Mouse (Mus musculus): Measurements from ENCODE around the gene Per2. TPM values are rescaled to one million over a fixed set of nuclear protein-coding genes. Genes with fewer than 3 reads are reported as not detected.

Gene Per2
- 3.6 and 3.8 TPM in 2 replicates for polyA plus RNA-seq (2016; fragmentation: Nextera tagmentation; extraction: Ambion mirVana)

GRCm38 (mm10) chr1:91459059-91459809, at the start of gene Per2:
TSS of gene Per2 (minus strand) at chr1:91459324.
- H3K9ac ChIP-seq: peak within 1 kb of the TSS; percentile 63
- peak within 1 kb of the TSS; percentile 71 for H3K4me2 ChIP-seq (replicated peaks)
- under 1% methylated on average over 89 of the region's 91 CpGs for WGBS
- H3K27ac ChIP-seq: peak within 1 kb of the TSS; percentile 71
- H3K4me3 ChIP-seq: peak within 1 kb of the TSS; percentile 69
- peaks cover 13% of the 10 kb centered on the region; the same call in 1 of the 2 replicates for H3K27me3 ChIP-seq
- H3K36me3 ChIP-seq: no peaks in the 10 kb centered on the region
- H3K9me3 ChIP-seq (replicated peaks): no peaks in the 10 kb centered on the region
- peak; percentile 98 for ATAC-seq (ENCODE audit: low FRiP score)
- peaks cover 42% of the 10 kb centered on the region for H3K4me1 ChIP-seq

GRCm38 (mm10) chr1:91504615-91505014, 45.5 kb upstream of the Per2 start:
- Histone ChIP-seq H3K9me3 (replicated peaks) (no peaks in the 10 kb centered on the region), H3K36me3 (peaks cover 65% of the 10 kb centered on the region), H3K4me2 (replicated peaks) (no peak overlapping the region), H3K27ac (no peak overlapping the region), H3K4me1 (no peaks in the 10 kb centered on the region), H3K4me3 (no peak overlapping the region), H3K27me3 (no peaks in the 10 kb centered on the region), H3K9ac (no peak overlapping the region)
- WGBS: 76% methylated on average over 3 of the region's 3 CpGs
- no peak for ATAC-seq (ENCODE audit: low FRiP score)

- H3K36me3 ChIP-seq: peaks cover 27% of the 10 kb centered on the region
Observed at GRCm38 (mm10) chr1:91498579-91498978, 39.5 kb upstream of the Per2 start.

GRCm38 (mm10) chr1:91495321-91495720, 36.2 kb upstream of the Per2 start:
- Histone ChIP-seq H3K4me2 (replicated peaks) (peak overlapping the region; percentile 86), H3K9ac (peak overlapping the region; percentile 93), H3K4me1 (peaks cover 16% of the 10 kb centered on the region), H3K27me3 (no peaks in the 10 kb centered on the region), H3K9me3 (replicated peaks) (no peaks in the 10 kb centered on the region), H3K4me3 (peak overlapping the region; percentile 90), H3K27ac (no peak overlapping the region), H3K36me3 (peaks cover 11% of the 10 kb centered on the region; the same call in 1 of the 2 replicates)
- WGBS: 49% methylated on average over 5 of the region's 5 CpGs
- ATAC-seq (ENCODE audit: low FRiP score): no peak

More at GRCm38 (mm10) chr1:91498579-91498978, 39.5 kb upstream of the Per2 start:
- Histone ChIP-seq H3K9me3 (replicated peaks) (no peaks in the 10 kb centered on the region), H3K4me2 (replicated peaks) (no peak overlapping the region), H3K9ac (no peak overlapping the region), H3K27ac (no peak overlapping the region), H3K4me1 (peaks cover 16% of the 10 kb centered on the region), H3K4me3 (no peak overlapping the region), H3K27me3 (no peaks in the 10 kb centered on the region)
- WGBS: 94% methylated on average over 6 of the region's 6 CpGs
- ATAC-seq (ENCODE audit: low FRiP score): no peak

- under 1% methylated on average over 77 of the region's 79 CpGs for WGBS
- peak within 1 kb of the TSS; percentile 93 for H3K9ac ChIP-seq
- H3K36me3 ChIP-seq: peaks cover 4% of the 10 kb centered on the region; the same call in 1 of the 2 replicates
- H3K27ac ChIP-seq: no peak within 1 kb of the TSS
- H3K4me2 ChIP-seq (replicated peaks): peak within 1 kb of the TSS; percentile 86
- peaks cover 16% of the 10 kb centered on the region for H3K4me1 ChIP-seq
- peak; percentile 98 for ATAC-seq (ENCODE audit: low FRiP score)
- H3K27me3 ChIP-seq: no peaks in the 10 kb centered on the region
- H3K4me3 ChIP-seq: peak within 1 kb of the TSS; percentile 90
- H3K9me3 ChIP-seq (replicated peaks): no peaks in the 10 kb centered on the region
Observed at GRCm38 (mm10) chr1:91494457-91495140, 35.5 kb upstream of the Per2 start, which contains the start of gene Traf3ip1. TSS of gene Traf3ip1 (plus strand) at chr1:91494647.

GRCm38 (mm10) chr1:91493938-91494337, 34.8 kb upstream of the Per2 start:
- no peaks in the 10 kb centered on the region for H3K9me3 ChIP-seq (replicated peaks)
- peak overlapping the region; percentile 86 for H3K4me2 ChIP-seq (replicated peaks)
- peak; percentile 44 for ATAC-seq (ENCODE audit: low FRiP score)
- H3K27ac ChIP-seq: no peak overlapping the region
- peaks cover 16% of the 10 kb centered on the region for H3K4me1 ChIP-seq
- 56% methylated on average over 3 of the region's 3 CpGs for WGBS
- peak overlapping the region; percentile 90 for H3K4me3 ChIP-seq
- H3K9ac ChIP-seq: peak overlapping the region; percentile 93; the same call in 1 of the 2 replicates
- no peaks in the 10 kb centered on the region for H3K36me3 ChIP-seq
- no peaks in the 10 kb centered on the region for H3K27me3 ChIP-seq

GRCm38 (mm10) chr1:91492740-91493139, 33.6 kb upstream of the Per2 start:
- Histone ChIP-seq H3K27me3 (no peaks in the 10 kb centered on the region), H3K36me3 (no peaks in the 10 kb centered on the region), H3K27ac (no peak overlapping the region), H3K9ac (no peak overlapping the region), H3K4me2 (replicated peaks) (no peak overlapping the region), H3K4me1 (peaks cover 16% of the 10 kb centered on the region), H3K9me3 (replicated peaks) (no peaks in the 10 kb centered on the region), H3K4me3 (no peak overlapping the region)
- ATAC-seq (ENCODE audit: low FRiP score): no peak
- WGBS: 21% methylated on average over 2 of the region's 2 CpGs

- Histone ChIP-seq H3K4me3 (no peak overlapping the region), H3K9ac (no peak overlapping the region), H3K4me1 (peaks cover 6% of the 10 kb centered on the region), H3K27me3 (no peaks in the 10 kb centered on the region), H3K27ac (no peak overlapping the region), H3K9me3 (replicated peaks) (no peaks in the 10 kb centered on the region), H3K4me2 (replicated peaks) (no peak overlapping the region), H3K36me3 (no peaks in the 10 kb centered on the region)
- WGBS: 62% methylated on average over 1 of the region's 1 CpGs
- ATAC-seq (ENCODE audit: low FRiP score): no peak
Observed at GRCm38 (mm10) chr1:91490322-91490721, 31.2 kb upstream of the Per2 start.

- Histone ChIP-seq H3K9ac (no peak overlapping the region), H3K27me3 (no peaks in the 10 kb centered on the region), H3K9me3 (replicated peaks) (no peaks in the 10 kb centered on the region), H3K4me3 (no peak overlapping the region), H3K4me2 (replicated peaks) (no peak overlapping the region), H3K4me1 (no peaks in the 10 kb centered on the region), H3K36me3 (no peaks in the 10 kb centered on the region), H3K27ac (no peak overlapping the region)
- WGBS: 84% methylated on average over 3 of the region's 3 CpGs
- no peak for ATAC-seq (ENCODE audit: low FRiP score)
Observed at GRCm38 (mm10) chr1:91486165-91486564, 27.0 kb upstream of the Per2 start.

- H3K4me3 ChIP-seq: no peak overlapping the region
- ATAC-seq (ENCODE audit: low FRiP score): no peak
Observed at GRCm38 (mm10) chr1:91485422-91485821, 26.3 kb upstream of the Per2 start.

GRCm38 (mm10) chr1:91484011-91484346, 24.9 kb upstream of the Per2 start:
- Histone ChIP-seq H3K4me1 (no peaks in the 10 kb centered on the region), H3K36me3 (no peaks in the 10 kb centered on the region), H3K9me3 (replicated peaks) (0 out of 2 replicates have a peak, but pooled peaks cover under 1% of the 10 kb centered on the region), H3K4me2 (replicated peaks) (no peak overlapping the region), H3K9ac (no peak overlapping the region), H3K27me3 (no peaks in the 10 kb centered on the region), H3K4me3 (no peak overlapping the region), H3K27ac (no peak overlapping the region)
- no peak for ATAC-seq (ENCODE audit: low FRiP score)
- WGBS: 68% methylated on average over 5 of the region's 5 CpGs

More at GRCm38 (mm10) chr1:91485422-91485821, 26.3 kb upstream of the Per2 start:
- Histone ChIP-seq H3K36me3 (no peaks in the 10 kb centered on the region), H3K4me1 (no peaks in the 10 kb centered on the region), H3K9me3 (replicated peaks) (no peaks in the 10 kb centered on the region), H3K27ac (no peak overlapping the region), H3K27me3 (no peaks in the 10 kb centered on the region), H3K9ac (no peak overlapping the region), H3K4me2 (replicated peaks) (no peak overlapping the region)
- WGBS: 70% methylated on average over 3 of the region's 3 CpGs

- no peaks in the 10 kb centered on the region for H3K36me3 ChIP-seq
- no peak overlapping the region for H3K27ac ChIP-seq
- H3K4me1 ChIP-seq: no peaks in the 10 kb centered on the region
- no peaks in the 10 kb centered on the region for H3K27me3 ChIP-seq
- H3K4me3 ChIP-seq: no peak overlapping the region
- ATAC-seq (ENCODE audit: low FRiP score): peak; percentile 72; the same call in 1 of the 2 replicates
- H3K9me3 ChIP-seq (replicated peaks): 0 out of 2 replicates have a peak, but pooled peaks cover 4% of the 10 kb centered on the region
- WGBS: 44% methylated on average over 10 of the region's 10 CpGs
- H3K9ac ChIP-seq: no peak overlapping the region
- H3K4me2 ChIP-seq (replicated peaks): no peak overlapping the region
Observed at GRCm38 (mm10) chr1:91483304-91484010, 24.3 kb upstream of the Per2 start.
